In the genomic region with DNA sequence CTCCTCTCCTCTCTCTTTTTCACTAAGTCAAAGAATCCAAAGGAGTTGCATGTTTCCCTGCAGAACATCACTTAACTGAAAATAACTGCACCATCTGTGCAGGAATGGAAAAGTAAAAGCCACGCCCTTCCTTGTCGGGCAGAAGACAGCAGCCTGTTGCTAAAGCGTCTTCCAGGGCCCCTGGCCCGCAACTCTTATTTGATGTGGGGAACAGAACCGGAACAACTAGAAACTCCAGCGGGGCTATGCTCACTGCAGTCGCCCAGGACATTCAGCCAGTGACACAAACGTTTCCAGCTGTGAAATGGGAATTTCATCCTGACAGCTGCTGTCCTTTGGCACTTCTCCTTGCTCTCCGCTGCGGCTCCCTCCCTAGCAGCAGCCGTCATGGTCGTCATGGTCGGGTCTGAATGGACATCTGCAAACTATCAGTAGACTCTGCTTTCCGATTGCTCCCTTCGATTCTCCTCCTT, we compare ENCODE assay signal across 11 mouse cellular contexts.
DNase-seq lines count a peak whose midpoint lies in the region; ATAC-seq and TF ChIP-seq lines count a peak whose summit lies in the region.
"Had no signal": no experiment of that assay in that cellular context is flagged by ENCODE, and none has a peak within 500 bp of the region (broad histone marks: within the 10 kb centered on the region; RNA-seq: fewer than 3 reads in every experiment).

No protein-coding gene starts in this region.

- no peak overlapping the region for H3K9ac ChIP-seq in hindbrain, embryonic 15.5 days
- no peak overlapping the region for H3K9ac ChIP-seq in hindbrain, embryonic 12.5 days
- H3K9ac ChIP-seq: forebrain, embryonic 15.5 days had no signal

- peaks cover 55% of the 10 kb centered on the region for H3K79me2 ChIP-seq in myocyte (ENCODE audit: control insufficient read depth, insufficient read depth)

- 32% methylated on average over 15 of the region's 15 CpGs for WGBS in hindbrain, embryonic 15.5 days
- 26% methylated on average over 15 of the region's 15 CpGs for WGBS in hindbrain, embryonic 12.5 days

- no peaks in the 10 kb centered on the region for H3K36me3 ChIP-seq in hindbrain, embryonic 15.5 days
- H3K36me3 ChIP-seq in hindbrain, embryonic 12.5 days = no peaks in the 10 kb centered on the region
- no peaks in the 10 kb centered on the region for H3K36me3 ChIP-seq in myocyte (ENCODE audit: control insufficient read depth, insufficient read depth)
- H3K36me3 ChIP-seq: forebrain, embryonic 15.5 days had no signal

- TF ChIP-seq POLR2A in myocyte (IDR thresholded peaks at IDR 0.05; ENCODE audit: insufficient read length, low read depth) = no peak

- H3K9me3 ChIP-seq in hindbrain, embryonic 15.5 days = no peaks in the 10 kb centered on the region
- no peaks in the 10 kb centered on the region for H3K9me3 ChIP-seq in hindbrain, embryonic 12.5 days (replicated peaks)
- H3K9me3 ChIP-seq: forebrain, embryonic 15.5 days had no signal

- ATAC-seq in hindbrain, embryonic 15.5 days (ENCODE audit: low FRiP score, low read depth) = no peak
- ATAC-seq in hindbrain, embryonic 12.5 days (ENCODE audit: low FRiP score) = no peak
- ATAC-seq: forebrain, embryonic 15.5 days had no signal

- H3K4me3 ChIP-seq in hindbrain, embryonic 15.5 days = no peak overlapping the region
- H3K4me3 ChIP-seq in hindbrain, embryonic 12.5 days = no peak overlapping the region
- H3K4me3 ChIP-seq in brown adipose tissue, adult 24 weeks (ENCODE audit: insufficient read depth, low read depth, low read length) = 0 out of 2 replicates have a peak overlapping the region, but pooled peaks have one; percentile 8
- H3K4me3 ChIP-seq in myocyte = no peak overlapping the region
- H3K4me3 ChIP-seq: forebrain, embryonic 15.5 days had no signal

- DNase-seq in gastrocnemius, postnatal 10 days = peak; percentile 44
- DNase-seq in B cell, adult 2 months = no peak
- DNase-seq in spleen, postnatal 36 days (ENCODE audit: low spot score in 2 of 2) = no peak
- DNase-seq in Muller cell, postnatal 12 days (ENCODE audit: inconsistent ontology term) = no peak
- DNase-seq: kidney, adult 2 months; lung, postnatal 36 days had no signal

- 0 out of 2 replicates have a peak overlapping the region, but pooled peaks have one; percentile 13 for H3K27ac ChIP-seq in hindbrain, embryonic 15.5 days (replicated peaks)
- H3K27ac ChIP-seq in hindbrain, embryonic 12.5 days = no peak overlapping the region
- H3K27ac ChIP-seq in brown adipose tissue, adult 24 weeks (replicated peaks; ENCODE audit: low read depth, low read length) = no peak overlapping the region
- H3K27ac ChIP-seq: forebrain, embryonic 15.5 days had no signal

- no peak overlapping the region for H3ac ChIP-seq in myocyte (ENCODE audit: control insufficient read depth, insufficient read length)

- H3K4me1 ChIP-seq in hindbrain, embryonic 15.5 days (replicated peaks) = peaks cover 57% of the 10 kb centered on the region
- peaks cover 76% of the 10 kb centered on the region for H3K4me1 ChIP-seq in hindbrain, embryonic 12.5 days
- peaks cover 13% of the 10 kb centered on the region; the same call in 1 of the 2 replicates for H3K4me1 ChIP-seq in brown adipose tissue, adult 24 weeks (ENCODE audit: control insufficient read depth, insufficient read depth, insufficient read length, low read length)

- H3K27me3 ChIP-seq in hindbrain, embryonic 15.5 days = no peaks in the 10 kb centered on the region
- no peaks in the 10 kb centered on the region for H3K27me3 ChIP-seq in hindbrain, embryonic 12.5 days
- no peaks in the 10 kb centered on the region for H3K27me3 ChIP-seq in myocyte (ENCODE audit: control insufficient read depth, insufficient read depth, insufficient read length)
- H3K27me3 ChIP-seq: forebrain, embryonic 15.5 days had no signal

- no peak overlapping the region for H3K4me2 ChIP-seq in hindbrain, embryonic 15.5 days
- no peak overlapping the region for H3K4me2 ChIP-seq in hindbrain, embryonic 12.5 days (replicated peaks)
- H3K4me2 ChIP-seq in myocyte (ENCODE audit: low read depth) = peak overlapping the region; percentile 31
- H3K4me2 ChIP-seq: forebrain, embryonic 15.5 days had no signal

TF ChIP-seq in myocyte, 11 proteins besides CTCF, POLR2A, EP300 and RAD21:
- no peak for TF ChIP-seq POLR2AphosphoS2 (IDR thresholded peaks at IDR 0.05; ENCODE audit: insufficient read length, low read depth)
- TF ChIP-seq TCF3 (IDR thresholded peaks at IDR 0.05; ENCODE audit: insufficient read length, low read depth) = no peak
- TF ChIP-seq MYOD1 (IDR thresholded peaks at IDR 0.05; ENCODE audit: control insufficient read depth in 1 of 3, insufficient read length in 2 of 3, low read depth in 2 of 3) = peak in 1 of 3 experiments; percentile 17
- no peak for TF ChIP-seq CEBPB (IDR thresholded peaks at IDR 0.05; ENCODE audit: insufficient read depth, poor library complexity, severe bottlenecking)
- peak in 2 of 3 experiments; percentile 23 to 59 for TF ChIP-seq MYOG (IDR thresholded peaks at IDR 0.05; ENCODE audit: control insufficient read depth in 1 of 3, insufficient read depth in 1 of 3, insufficient read length in 2 of 3, low read depth in 2 of 3)
